In genomic region chr13:60347881-60348280, GRCm38 (mm10) we compare ENCODE assay signal across 9 mouse cellular contexts.
A peak's percentile ranks its signal among the peaks of the same experiment; 100 is the strongest.
DNase-seq lines count a peak whose midpoint lies in the region; ATAC-seq and TF ChIP-seq lines count a peak whose summit lies in the region.
"Had no signal": no experiment of that assay in that cellular context is flagged by ENCODE, and none has a peak within 500 bp of the region (broad histone marks: within the 10 kb centered on the region; RNA-seq: fewer than 3 reads in every experiment).

No protein-coding gene starts in this region.

- no peak for TF ChIP-seq POLR2A in limb, embryonic 14.5 days (IDR thresholded peaks at IDR 0.05; ENCODE audit: borderline replicate concordance, extremely low read depth, insufficient read depth, insufficient read length)

- H3K9ac ChIP-seq in kidney, embryonic 15.5 days: no peak overlapping the region
- no peak overlapping the region for H3K9ac ChIP-seq in limb, embryonic 14.5 days (ENCODE audit: low read depth, low read length, severe bottlenecking)
- H3K9ac ChIP-seq: liver, embryonic 12.5 days had no signal

- 26% methylated on average over 7 of the region's 7 CpGs for WGBS in kidney, embryonic 15.5 days
- 12% methylated on average over 7 of the region's 7 CpGs for WGBS in limb, embryonic 14.5 days

- no peaks in the 10 kb centered on the region for H3K27me3 ChIP-seq in kidney, embryonic 15.5 days
- H3K27me3 ChIP-seq in limb, embryonic 14.5 days (ENCODE audit: control insufficient read depth, insufficient read depth, low read length): no peaks in the 10 kb centered on the region
- H3K27me3 ChIP-seq: liver, embryonic 12.5 days had no signal

- no peaks in the 10 kb centered on the region for H3K9me3 ChIP-seq in kidney, embryonic 15.5 days (replicated peaks)
- no peaks in the 10 kb centered on the region for H3K9me3 ChIP-seq in limb, embryonic 14.5 days (ENCODE audit: control insufficient read depth, low read length)
- H3K9me3 ChIP-seq: liver, embryonic 12.5 days had no signal

- H3K27ac ChIP-seq in kidney, embryonic 15.5 days: 0 out of 2 replicates have a peak overlapping the region, but pooled peaks have one; percentile 37
- peak overlapping the region; percentile 70 for H3K27ac ChIP-seq in limb, embryonic 14.5 days (replicated peaks; ENCODE audit: low read depth, low read length)
- H3K27ac ChIP-seq: liver, embryonic 12.5 days had no signal

- H3K36me3 ChIP-seq in kidney, embryonic 15.5 days: no peaks in the 10 kb centered on the region
- no peaks in the 10 kb centered on the region for H3K36me3 ChIP-seq in limb, embryonic 14.5 days (ENCODE audit: control insufficient read depth, insufficient read depth, low read length)
- H3K36me3 ChIP-seq: liver, embryonic 12.5 days had no signal

- peaks cover 13% of the 10 kb centered on the region for H3K4me1 ChIP-seq in kidney, embryonic 15.5 days
- peaks cover 21% of the 10 kb centered on the region for H3K4me1 ChIP-seq in limb, embryonic 14.5 days (ENCODE audit: control insufficient read depth, insufficient read depth, low read length)
- H3K4me1 ChIP-seq: liver, embryonic 12.5 days had no signal

- ATAC-seq in kidney, embryonic 15.5 days (replicated peaks; ENCODE audit: low FRiP score): 0 out of 2 replicates have a peak, but pooled peaks have one; percentile 33
- peak; percentile 87 for ATAC-seq in limb, embryonic 14.5 days (ENCODE audit: low FRiP score, low read depth)
- ATAC-seq: liver, embryonic 12.5 days had no signal

- H3K4me2 ChIP-seq in kidney, embryonic 15.5 days: no peak overlapping the region
- no peak overlapping the region; the same call in 1 of the 2 replicates for H3K4me2 ChIP-seq in limb, embryonic 14.5 days (replicated peaks; ENCODE audit: low read depth, low read length, severe bottlenecking)
- H3K4me2 ChIP-seq: liver, embryonic 12.5 days had no signal

- no peak overlapping the region for H3K4me3 ChIP-seq in kidney, embryonic 15.5 days (replicated peaks)
- no peak overlapping the region for H3K4me3 ChIP-seq in limb, embryonic 14.5 days (replicated peaks; ENCODE audit: low read length)
- H3K4me3 ChIP-seq: liver, embryonic 12.5 days had no signal

- DNase-seq in kidney, postnatal 10 days: no peak
- DNase-seq in adrenal gland, postnatal 14 days: peak; percentile 25
- peak; percentile 25 to 42 for DNase-seq in gastrocnemius, adult 8-10 months (ENCODE audit: low spot score in 2 of 2)
- peak; percentile 79 for DNase-seq in limb, embryonic 14.5 days (ENCODE audit: low spot score)
- DNase-seq in urinary bladder, adult 18-20 months (ENCODE audit: low spot score in 2 of 2): no peak
- DNase-seq in right cerebral cortex, adult 18-20 months: no peak
- no peak for DNase-seq in testis, postnatal 14 days (ENCODE audit: low spot score)

Comparison
In these comparisons a context has a peak if more than half of its experiments do, and no peak if none do; other contexts are left out.
1. DNase-seq: peak in adrenal gland, postnatal 14 days (single experiment), gastrocnemius, adult 8-10 months (2 of 2) and limb, embryonic 14.5 days (single experiment); none in kidney, postnatal 10 days (single experiment), urinary bladder, adult 18-20 months (0 of 2), right cerebral cortex, adult 18-20 months (single experiment) and testis, postnatal 14 days (single experiment).